Mouse (Mus musculus): Measurements from ENCODE around the gene Ndufs4. TPM values are rescaled to one million over a fixed set of nuclear protein-coding genes. Genes with fewer than 3 reads are reported as not detected.

The Ndufs4 gene
- total RNA-seq (2015; ENCODE audit: low replicate concordance) (37.8 and 90.5 TPM in 2 replicates), total RNA-seq (2017; ENCODE audit: low replicate concordance) (16.4 and 51.0 TPM in 2 replicates)

DNA sequence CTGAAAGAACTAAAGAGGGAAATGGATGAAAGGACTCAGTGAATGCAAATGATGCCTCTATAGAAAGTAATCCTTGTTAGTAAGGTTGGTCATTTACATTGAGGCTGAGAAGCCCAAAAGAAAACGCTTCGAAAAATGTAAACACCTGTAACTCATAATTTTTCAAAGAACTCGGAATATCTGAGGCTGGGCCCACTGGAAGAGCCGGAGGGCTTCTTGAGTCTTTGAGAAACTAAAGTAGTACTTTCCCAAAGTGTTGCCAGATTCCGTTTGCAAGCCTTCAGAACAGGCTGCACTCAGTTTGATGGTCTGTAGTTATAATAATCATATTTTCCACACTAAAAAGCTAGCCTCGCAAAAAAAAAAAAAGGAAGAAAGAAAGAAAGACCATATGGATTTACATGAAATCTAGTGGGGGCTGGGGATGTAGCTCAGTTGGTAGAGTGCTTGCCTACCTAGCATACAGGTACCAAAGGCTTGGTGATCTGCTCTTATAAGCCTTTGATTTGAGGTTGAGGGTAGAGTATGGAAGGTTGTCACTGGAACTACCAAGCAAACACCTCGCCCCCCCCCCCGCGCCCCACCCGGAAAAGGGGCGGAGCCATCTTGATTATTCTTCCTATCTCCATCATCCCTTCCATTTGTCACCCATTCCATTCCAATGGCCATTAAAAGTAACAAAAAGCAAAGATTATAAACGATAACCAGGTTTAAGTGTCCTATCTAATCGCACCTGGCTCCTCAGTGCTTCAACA lies at the start of gene Ndufs4:
TSS of gene Ndufs4 (minus strand) at position 48 of the 755 bp plus-strand sequence.
- no peak for ATAC-seq (replicated peaks; ENCODE audit: low FRiP score, poor library complexity, severe bottlenecking)

DNA sequence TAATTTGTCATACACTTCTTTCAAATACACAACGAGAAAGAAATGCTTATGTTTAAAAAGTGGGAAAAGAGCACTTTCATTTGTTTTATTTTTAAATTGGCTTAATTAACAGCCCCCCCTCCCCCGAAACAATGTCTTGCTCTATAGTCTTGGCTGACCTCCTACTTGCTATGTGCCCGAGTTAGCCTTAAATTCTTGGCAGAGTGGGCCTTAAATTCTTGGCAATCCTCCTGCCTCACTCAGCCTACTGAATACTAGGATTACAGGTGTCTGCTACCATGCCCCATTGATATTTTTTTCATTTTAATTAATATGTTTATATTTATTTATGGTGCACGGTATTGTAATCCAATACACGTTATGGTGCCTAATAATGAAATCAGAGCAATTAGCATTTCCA lies 44.4 kb upstream of the Ndufs4 start:
- no peak for ATAC-seq (replicated peaks; ENCODE audit: low FRiP score, poor library complexity, severe bottlenecking)

DNA sequence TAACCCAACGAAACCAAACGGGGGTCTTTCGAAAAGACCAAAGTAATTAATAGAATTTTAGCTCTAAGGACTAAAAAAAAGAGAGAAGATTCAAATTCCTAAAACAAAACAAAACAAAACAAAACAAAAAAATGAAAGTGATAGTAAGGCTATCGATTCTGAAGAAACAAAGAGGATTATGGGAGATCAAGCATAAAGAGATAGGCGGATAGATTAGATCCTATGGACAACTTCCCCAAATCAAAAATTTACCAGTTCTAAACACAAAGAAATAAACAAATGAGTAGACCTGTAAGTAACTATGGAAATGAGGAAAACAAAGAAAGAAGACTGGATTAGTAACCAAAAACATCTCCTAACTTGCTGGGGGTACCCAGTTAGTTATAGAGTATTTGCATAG lies 37.2 kb upstream of the Ndufs4 start:
- no peak for ATAC-seq (replicated peaks; ENCODE audit: low FRiP score, poor library complexity, severe bottlenecking)

DNA sequence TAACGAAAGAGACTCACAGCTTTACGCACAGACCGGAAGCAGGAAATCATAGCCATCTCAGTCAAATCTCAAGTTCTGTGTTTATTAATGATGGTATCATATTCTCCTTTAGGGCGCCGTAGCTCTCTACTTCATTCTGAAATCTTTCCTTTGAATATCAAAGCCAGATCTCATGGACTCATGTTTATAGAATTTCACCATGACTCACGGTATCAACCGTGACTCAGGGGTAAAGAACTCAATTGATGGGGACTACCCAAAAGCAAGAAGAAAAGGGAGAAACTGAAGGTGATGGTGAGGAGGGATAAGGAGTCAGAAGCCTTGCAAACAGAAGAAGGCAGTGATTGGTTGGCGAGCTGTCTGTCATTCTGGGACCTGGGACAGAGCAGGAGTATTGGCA lies 32.2 kb upstream of the Ndufs4 start:
- no peak for ATAC-seq (replicated peaks; ENCODE audit: low FRiP score, poor library complexity, severe bottlenecking)

DNA sequence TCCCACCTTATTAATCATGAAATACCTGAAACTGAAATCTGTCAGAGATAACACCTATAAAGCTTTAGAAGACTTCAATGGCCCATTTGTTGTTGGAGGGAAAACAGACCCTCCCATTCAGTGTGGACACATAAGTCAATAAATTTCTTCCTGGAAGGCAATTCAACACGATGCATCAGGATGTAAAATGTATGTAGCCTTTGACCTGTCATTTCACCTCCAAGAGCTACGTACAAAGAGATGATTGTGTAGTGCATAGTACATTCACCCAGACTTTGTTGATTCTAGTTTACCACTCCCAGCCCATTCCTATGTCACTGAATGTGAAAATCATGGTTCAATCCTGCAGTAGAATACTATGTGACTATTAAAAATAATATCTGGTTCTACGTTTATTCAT lies 31.3 kb upstream of the Ndufs4 start:
- no peak for ATAC-seq (replicated peaks; ENCODE audit: low FRiP score, poor library complexity, severe bottlenecking)

DNA sequence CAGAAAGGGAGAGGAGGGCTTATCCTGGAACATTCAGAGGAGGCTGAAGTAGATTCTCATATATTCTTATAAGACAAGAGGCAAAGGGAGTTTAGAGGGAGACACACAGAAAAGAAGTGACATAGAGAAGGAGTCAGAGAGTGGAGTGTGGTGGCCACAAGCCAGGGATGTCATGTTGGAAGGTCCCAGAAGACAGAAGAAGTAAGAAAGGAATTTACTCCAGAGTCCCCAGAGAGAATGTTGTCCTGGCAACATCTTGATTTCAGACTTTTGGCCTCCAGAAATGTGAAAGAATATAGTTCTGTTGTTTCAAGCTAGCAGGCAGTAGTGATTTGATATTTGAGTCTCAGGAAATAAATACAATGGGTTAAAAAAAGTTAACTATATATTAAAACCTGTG lies 24.3 kb upstream of the Ndufs4 start:
- ATAC-seq (replicated peaks; ENCODE audit: low FRiP score, poor library complexity, severe bottlenecking): no peak

DNA sequence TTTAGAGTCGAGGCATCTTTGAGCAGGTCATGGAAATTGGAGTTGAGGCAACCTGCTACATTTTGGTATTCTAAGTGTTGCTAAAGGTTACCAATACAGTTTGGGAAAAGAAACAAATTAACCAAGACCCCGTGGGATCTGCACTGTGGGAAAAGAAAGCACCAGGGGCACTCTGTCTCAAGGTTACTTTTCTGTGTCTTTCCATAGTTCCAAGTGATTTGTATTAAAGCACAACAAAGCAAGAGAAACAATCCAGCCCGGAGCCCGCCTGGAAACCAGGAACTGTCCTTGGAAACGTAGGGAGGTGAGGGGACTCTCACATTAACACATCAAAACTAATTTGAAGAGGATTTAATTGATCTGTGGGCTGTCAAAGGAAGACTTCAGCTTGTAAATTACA lies 18.8 kb upstream of the Ndufs4 start:
- no peak for ATAC-seq (replicated peaks; ENCODE audit: low FRiP score, poor library complexity, severe bottlenecking)

DNA sequence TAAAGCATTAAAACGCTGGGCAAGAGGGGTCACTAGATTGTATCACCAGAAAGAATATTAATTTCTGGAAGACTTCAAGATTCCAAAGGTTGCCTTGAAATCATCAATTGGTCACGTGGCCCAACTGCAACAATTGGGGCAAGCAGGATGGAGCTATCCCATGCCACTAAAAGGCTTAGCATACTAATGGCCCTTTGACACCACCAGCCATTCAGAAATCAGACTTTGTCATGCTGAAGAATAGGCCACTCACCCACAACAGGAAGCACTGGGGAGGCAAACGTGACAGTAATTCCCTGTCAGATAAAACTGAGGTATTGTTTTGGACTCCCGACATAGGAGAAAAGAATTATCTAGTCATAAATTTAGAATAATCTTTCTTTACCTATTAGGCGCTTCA lies 18.4 kb upstream of the Ndufs4 start:
- ATAC-seq (replicated peaks; ENCODE audit: low FRiP score, poor library complexity, severe bottlenecking): no peak

DNA sequence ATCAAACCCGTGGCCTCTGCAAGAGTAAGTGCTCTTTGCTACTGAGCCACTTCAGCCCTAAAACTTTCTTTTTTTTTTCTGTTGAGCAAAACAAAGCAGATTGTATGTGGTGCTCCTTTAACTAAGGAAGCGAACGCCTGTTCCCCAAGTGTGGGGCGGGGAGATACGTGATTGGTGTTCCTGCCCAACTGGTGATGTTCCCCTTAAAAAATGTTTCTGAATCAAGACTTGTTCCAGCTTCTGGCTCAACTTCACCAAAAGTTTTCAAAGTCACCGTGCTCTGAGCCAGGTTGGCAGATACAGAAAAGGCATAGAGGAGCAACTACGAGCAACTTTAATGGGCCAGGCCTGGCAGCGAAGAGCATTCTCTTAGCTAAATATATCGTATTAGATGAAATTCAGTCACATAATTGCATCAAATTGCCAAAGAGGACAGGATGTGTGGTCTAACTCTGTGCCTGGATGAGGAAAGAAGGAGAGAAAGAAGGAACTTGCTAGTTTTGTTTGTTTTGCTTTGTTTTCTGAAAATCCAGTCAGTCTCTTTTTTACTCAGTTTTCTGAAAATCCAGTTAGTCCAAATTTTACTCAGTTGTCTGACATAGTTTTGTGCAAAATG lies 17.1 kb upstream of the Ndufs4 start:
- no peak for ATAC-seq (replicated peaks; ENCODE audit: low FRiP score, poor library complexity, severe bottlenecking)

DNA sequence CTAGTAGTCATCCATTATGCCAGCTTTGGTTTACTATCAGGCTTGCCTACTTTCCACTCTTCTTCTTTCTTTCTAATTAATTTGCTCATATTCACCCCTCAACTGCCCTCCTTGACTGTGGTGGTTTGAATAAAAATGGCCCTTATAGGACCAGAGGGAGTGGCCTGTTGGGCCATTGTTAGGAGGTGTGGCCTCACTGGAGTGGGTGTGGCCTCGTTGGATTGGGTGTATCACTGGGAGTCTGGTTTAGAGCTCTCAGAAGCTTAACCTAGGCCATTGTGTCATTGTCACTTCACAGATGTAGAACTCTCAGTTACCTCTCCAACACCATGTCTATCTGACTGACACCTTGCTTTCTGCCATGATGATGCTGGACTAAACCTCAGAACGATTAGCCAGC lies 10.8 kb upstream of the Ndufs4 start:
- no peak for ATAC-seq (replicated peaks; ENCODE audit: low FRiP score, poor library complexity, severe bottlenecking)

DNA sequence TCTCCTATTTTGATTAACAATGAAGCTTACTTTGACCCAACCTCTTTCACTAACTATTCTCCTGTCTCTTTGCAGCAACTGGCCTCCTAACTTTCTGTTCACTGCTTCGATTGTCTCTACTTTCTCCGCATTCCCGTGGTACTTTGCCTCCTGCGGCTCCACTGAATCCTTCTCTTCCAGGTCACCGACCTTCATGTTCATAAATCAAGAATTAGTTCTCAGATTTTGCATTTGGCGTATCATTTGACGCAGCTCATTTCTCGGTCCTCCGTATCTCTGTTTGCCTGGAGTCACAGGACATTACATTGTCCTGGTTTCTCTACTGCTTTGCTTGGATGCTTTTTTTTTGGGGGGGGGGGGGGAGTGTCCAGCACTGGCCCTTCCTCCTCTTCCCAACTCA lies 9.2 kb upstream of the Ndufs4 start:
- ATAC-seq (replicated peaks; ENCODE audit: low FRiP score, poor library complexity, severe bottlenecking): no peak

DNA sequence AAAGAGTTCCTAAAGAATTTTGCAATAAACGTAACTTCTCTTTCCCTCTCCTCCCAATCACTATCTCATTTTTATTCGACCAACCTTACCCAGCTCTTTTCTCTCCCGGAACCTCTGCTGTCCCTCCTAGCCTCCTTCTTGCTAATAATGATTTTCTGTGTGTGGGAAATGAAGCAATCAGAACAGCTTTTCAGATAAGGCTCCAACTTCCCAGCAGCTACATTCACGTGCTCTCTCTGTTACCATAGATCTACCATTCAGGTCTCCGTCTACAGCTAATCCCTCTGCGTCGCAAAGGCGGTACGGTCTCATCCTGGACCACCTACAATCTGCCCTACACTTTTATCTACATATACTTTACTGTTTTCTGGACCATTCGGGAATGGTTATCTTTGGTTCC lies 8.8 kb upstream of the Ndufs4 start:
- no peak for ATAC-seq (replicated peaks; ENCODE audit: low FRiP score, poor library complexity, severe bottlenecking)

DNA sequence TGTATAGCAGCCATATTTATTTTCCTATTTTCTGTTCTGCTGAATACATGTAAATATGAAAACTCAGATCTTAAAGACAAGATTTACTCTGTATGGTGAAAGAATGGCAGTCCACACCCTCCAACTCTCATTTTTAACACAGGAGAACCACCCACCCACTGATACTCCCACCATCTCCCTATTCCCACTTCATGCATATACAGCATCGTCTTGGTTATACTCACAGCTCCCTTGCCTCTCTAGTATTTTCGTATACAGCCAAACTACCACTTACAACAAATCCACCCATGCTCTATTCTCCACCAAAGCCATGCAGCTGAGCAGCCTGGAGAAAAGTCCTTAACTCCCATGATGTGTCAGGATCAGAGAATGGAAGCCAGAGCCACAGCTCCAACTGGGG lies 6.7 kb upstream of the Ndufs4 start:
- ATAC-seq (replicated peaks; ENCODE audit: low FRiP score, poor library complexity, severe bottlenecking): no peak

DNA sequence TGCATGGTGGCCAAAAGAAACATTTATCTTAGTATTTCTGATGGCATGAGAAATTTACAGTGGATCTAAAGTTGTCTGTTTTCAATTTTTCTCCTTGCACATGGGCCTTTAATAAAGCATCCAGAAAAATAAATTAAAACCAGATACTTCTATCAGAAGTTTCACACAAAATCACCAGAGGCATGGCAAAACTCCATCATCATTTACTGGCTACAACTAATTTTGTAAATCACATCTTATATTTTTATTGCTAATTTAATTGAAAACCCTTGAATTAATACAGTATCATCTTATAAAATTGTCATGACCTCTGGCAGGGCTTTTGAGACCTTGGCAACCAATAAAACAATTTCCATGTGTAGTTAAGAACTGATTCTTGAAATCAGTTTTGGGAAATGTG lies 4.4 kb upstream of the Ndufs4 start:
- ATAC-seq (replicated peaks; ENCODE audit: low FRiP score, poor library complexity, severe bottlenecking): no peak

DNA sequence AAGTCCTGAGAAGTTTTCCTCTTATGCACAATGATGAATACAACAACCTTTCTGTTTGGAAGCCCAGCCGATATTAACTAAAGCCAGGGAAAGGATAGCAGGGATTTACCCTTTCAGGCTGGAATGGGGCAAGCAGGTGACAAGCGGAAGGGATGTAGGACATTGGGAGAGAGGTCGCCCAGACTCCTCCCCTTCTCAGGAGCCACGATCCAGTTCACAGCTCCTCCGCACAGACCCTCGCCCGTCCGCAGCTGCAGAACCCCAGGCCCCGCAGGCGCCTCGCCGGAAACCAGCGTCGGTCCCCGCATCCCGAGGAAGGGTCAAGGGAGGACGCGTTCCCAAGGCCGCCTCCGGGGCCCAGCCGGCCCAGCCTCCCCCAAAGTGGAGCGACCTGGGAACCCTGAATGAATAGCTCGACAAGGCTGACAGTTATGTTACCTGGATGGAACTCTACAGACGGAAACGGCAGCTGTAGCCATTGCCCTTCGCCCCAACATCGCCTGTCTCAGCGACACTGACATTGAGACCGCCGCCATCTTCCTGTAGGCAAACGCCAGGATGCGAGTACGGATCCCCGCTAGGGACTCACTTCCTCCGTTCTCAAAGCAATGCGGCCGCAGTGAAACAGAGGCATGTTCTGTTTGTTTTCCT lies 412 bp downstream of the Ndufs4 start:
- ATAC-seq (replicated peaks; ENCODE audit: low FRiP score, poor library complexity, severe bottlenecking): peak; percentile 96

DNA sequence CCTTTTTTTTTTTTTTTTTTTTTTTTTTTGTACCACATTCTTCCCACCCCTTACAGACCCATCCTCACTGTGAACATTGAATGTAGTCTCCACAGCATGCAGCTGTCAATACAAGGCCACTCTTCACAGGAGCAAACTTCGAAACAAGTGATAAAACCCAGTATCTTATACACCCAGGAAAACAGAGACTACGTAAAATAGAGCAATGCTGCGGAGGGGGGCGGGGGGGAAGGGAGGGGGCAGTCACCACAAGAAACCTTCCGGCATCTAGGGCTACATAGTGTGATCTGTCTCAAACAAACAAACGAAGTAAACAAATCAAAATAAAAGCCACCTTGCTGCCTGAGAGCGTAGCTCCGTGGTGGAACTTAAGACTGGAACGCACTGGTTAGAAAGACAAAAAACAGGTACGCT lies 977 bp downstream of the Ndufs4 start:
- no peak; the same call in 1 of the 2 replicates for ATAC-seq (replicated peaks; ENCODE audit: low FRiP score, poor library complexity, severe bottlenecking)

DNA sequence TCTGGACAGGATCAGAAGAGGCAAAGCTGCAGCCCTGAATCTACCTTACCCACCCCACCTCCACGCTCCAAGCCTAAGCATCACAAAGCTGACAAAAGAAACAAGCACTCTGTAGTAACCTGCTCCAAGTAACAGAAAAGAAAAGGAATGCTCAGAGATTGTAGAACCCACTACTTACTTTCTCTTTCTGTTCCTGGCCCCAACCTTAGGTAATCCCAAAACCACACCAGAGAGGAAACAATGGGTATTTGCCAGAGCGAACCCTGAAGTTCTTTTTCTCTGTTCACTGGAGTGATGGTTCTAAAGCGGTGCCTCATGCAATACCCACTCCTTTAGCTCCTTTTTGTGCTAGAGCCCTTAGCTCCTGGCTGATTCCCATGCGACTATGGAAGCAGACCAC lies 11.5 kb downstream of the Ndufs4 start:
- no peak for ATAC-seq (replicated peaks; ENCODE audit: low FRiP score, poor library complexity, severe bottlenecking)

DNA sequence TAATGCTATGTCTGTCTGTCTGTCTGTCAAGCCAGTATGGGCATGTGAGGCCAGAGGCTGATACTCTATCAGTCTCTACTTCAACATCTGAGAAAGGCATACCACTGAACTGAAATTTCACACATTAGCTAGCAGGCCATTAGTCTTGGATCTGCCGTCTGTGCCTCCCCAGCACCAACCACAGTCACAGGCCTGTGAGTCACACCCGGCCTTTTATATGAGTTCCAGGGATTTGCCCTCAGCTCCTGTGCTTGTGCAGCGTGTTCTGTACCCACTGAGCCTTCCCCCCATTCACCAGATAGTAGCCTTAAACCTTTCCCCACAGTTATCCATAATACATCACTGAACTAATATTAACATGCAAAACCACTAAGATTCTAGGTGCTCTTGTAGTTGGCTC lies 26.0 kb downstream of the Ndufs4 start:
- no peak for ATAC-seq (replicated peaks; ENCODE audit: low FRiP score, poor library complexity, severe bottlenecking)

DNA sequence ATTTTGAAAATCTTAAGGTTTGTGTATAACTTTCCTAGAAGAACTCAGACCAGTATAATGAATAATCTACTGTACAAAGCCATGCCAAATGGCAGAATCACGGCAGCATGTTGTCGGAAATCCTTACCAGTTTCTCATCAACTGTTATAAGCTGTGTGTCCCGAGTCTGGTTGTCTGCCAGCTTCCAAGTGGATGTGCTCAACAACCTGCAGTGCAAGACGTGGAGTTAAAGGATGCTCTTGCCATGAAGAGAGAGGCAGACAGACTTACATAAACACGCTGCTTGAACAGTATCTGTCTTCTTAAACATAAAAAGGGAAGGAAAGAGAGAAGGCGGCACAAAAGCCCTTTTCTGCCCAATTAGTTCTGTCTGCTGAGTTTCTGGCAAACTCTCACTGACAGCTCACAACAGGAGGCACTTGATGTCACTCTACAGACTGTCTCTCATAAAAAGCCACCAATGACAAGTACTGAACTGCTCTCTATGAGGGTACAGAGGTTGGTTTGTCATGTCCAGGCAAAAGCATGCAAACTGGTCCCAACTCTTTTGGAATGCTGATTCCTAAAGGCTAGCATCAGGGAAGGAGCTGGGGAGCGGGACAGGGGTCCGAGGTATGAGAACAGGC lies 36.6 kb downstream of the Ndufs4 start:
- no peak for ATAC-seq (replicated peaks; ENCODE audit: low FRiP score, poor library complexity, severe bottlenecking)

DNA sequence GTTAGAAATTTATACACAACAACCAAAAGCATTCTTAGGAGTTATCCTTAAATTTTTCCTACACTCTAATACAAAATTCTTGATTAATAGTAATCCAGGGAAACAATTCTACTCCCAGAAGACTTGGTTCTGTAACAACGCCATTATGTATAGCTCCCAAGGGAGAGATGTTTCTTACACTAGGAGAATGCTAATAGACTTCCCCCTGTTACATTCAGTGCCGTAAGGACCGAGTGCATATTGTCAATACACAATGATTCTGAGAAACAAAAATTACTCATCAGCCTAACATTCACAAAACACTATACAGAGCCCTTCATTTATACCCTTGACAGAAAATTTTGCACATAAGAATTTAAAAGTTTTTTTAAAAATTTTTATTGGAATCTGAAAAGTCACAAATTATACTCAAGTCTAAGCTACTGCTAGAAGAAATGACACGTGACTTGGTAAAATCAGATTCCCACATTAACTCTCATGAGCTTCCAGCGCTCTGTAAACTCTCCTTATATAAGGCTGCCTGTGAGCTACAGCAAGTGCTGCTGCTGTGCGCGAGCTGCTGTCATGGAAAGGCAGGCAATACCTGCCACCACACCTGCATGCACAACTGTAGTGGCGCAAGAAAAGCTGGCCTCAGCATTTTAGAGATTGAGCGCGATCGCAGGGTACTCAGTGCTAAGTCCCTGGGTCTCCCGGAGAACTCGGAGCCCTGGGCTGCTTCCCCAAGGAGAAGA lies 42.9 kb downstream of the Ndufs4 start:
- no peak for ATAC-seq (replicated peaks; ENCODE audit: low FRiP score, poor library complexity, severe bottlenecking)
